Mouse (Mus musculus): ENCODE results near the gene Tubgcp6. TPM values are rescaled to one million over a fixed set of nuclear protein-coding genes. Genes with fewer than 3 reads are reported as not detected.

Gene Tubgcp6
- total RNA-seq, 1 experiment from 2014 or later: 18.1 TPM

- DNase-seq: no peak
These were observed 18.5 kb upstream of the Tubgcp6 start for GRCm38 (mm10) chr15:89141443-89141842.

DNA sequence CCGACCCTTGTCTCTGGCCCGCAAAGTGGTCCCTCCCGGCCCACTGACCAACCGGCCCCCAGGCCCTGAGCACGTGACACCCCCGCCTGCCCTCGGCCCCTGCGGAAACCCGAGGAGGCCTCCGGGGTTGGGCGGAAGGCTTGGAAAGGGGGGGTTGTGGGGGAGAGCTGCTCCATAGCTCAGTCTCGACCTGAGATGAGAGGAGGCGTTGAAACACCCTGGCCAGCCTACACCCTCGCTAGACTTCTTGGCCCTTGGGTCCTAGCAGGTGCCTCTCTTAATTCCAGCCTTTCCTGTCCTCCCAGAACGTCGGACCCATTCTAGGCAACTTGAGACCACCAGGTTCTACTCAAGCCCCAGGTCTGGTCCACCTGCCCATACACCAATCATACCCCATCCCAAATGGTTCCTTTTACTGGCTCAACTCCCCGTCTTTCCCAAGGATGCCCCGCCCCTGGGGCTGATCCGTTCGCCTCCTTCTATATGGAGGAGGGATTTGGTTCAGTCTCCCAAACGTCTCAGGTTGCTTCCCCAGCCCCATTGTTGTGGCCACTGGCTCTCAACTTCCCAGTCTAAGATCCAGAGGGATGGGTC is 17.8 kb upstream of the Tubgcp6 start, which contains the start of gene Mapk12:
Gene Mapk12, minus strand, starts transcription at position 45 of the 594 bp plus-strand sequence.
- DNase-seq: peak; percentile 44

DNA sequence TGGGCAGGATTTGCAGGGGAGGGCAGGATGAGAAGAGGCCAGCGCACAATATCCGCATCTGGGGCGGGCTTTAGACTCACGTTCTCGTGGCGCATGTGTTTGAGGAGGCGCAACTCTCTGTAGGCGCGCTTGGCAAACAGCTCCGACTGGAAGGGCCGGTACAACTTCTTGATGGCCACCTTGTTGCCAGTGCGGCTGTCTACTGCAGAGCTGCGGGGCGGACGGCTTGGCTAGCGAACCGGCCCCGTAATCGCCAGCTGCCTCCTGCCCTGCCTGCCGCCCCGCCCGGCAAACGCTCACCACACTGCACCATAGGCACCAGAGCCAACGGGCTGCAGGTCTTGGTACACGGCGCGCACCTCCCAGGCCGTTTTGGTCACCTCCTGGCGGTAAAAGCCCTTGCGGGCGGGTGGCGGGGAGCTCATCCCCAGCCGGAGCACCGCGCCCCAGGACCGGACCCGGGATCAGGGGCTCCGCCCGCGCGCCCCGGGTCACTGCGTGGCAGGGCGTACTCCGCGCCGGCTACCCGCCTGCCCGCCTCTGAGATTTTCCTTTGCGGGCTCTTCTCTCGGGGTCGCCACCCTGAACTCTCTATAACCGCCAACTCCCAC is 17.2 kb upstream of the Tubgcp6 start:
- no peak for DNase-seq

GRCm38 (mm10) chr15:89138531-89138930 is 15.6 kb upstream of the Tubgcp6 start:
- DNase-seq: no peak

DNA sequence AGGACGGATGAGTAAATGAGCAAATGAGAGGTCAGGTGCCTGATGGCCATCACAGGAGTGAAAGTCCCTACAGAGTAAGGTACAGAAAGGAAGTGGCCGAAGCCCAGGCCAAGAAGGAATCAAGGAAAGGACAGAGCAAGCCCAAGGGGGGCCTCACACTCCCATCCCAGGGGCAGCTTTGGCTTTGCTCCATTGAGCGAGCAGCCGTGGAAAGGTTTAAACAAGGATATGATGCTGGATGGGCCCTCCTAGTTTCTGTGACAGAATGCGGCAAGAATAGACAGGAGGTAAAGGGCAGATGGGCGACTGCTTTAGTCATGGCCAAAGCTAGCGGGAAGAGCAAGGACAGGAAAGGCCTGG is 15.1 kb upstream of the Tubgcp6 start:
- no peak for DNase-seq

GRCm38 (mm10) chr15:89137378-89138045 is 14.6 kb upstream of the Tubgcp6 start:
- no peak for DNase-seq

- no peak for DNase-seq
These were observed 13.7 kb upstream of the Tubgcp6 start for GRCm38 (mm10) chr15:89136461-89137155.

DNA sequence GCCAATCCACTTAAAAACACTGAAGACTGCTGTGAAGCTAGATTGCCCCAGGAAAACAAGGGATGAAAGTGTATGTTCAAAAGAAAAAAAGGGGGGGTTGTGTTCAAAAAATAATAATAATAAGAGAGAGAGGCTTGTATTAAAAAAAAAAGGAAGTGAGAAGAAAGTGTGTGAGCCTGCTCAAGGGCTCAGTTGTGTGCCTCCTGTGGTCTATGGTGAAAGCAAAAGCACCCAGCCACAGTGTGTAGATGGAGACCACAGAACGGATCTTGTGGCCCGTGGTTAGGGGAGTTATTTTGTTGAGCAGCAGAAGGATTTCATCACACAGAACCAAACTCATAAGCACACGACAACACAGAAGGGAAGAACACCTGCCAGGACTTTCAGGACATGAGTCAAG is 8.4 kb upstream of the Tubgcp6 start:
- DNase-seq: no peak

GRCm38 (mm10) chr15:89130245-89130644 is 7.3 kb upstream of the Tubgcp6 start:
- no peak for DNase-seq

DNA sequence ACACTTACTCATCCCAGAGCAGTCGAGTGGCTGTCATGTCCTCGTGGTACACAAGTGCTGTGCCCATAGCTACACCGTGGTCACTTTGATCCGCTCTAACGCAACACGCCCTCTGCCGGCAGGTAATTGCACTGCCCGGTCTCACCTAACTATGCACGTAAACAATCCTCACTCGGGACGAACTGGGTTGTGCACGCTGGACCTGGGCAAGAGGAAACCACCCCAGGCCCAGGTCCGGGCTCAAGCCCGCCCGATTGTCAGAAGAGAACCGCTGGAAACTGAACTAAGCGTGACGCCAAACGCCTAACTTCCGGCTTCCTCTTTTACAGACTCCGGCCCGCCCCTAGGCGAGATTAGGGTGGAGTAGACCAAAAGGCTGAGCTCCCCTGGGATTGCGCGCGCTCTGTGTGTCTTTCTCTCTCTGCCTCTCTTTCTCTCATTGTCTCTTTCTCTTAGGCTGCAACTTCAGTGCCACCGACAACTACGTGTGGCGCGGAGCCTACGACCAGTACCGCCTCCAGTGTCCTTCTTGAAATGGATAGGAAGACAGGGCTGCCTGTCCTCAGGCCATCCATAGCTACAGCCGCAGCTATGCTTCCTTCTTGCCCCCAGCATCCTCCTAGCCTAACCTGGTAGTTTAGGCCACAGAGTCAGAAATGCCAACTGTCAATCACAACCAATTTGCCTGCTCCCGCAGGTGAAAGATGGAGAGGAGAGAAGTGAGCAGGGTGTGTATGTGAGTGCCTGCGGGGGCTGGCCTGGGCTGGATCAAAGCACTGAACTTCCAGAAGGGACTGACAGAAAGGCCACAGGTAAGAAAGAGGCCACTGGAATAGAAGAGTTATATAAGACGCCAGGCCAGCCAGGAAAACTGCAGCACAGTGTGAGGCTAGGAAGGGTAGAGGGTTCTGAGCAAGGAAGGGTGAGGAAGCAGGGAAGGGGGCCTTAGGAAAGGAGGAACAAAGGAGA is 5.8 kb upstream of the Tubgcp6 start, which contains the start of gene Hdac10:
Gene Hdac10, minus strand, starts transcription at position 319 of the 969 bp plus-strand sequence.
- peak; percentile 78 for DNase-seq

- no peak for DNase-seq
These were observed 4.5 kb upstream of the Tubgcp6 start for GRCm38 (mm10) chr15:89127364-89127940.

DNA sequence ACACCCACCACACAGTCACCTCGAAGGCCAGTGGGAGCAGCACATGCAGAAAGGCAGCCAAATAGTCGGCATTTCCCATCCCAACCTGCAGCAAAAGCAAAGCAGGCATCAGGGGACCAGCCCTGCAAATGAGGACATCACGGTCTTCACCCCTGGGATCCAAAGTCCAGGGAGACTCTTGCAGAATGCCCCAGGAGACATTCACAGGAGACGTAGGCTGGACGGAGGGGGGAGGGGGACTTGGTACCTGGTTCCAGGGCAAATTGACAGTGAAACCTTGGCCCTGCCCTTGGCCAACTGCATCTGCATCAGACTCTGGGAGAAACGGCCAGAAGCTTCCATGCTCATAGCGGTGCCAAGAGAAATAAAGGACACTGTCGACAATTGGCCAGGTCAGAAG is 3.7 kb upstream of the Tubgcp6 start:
- no peak for DNase-seq

DNA sequence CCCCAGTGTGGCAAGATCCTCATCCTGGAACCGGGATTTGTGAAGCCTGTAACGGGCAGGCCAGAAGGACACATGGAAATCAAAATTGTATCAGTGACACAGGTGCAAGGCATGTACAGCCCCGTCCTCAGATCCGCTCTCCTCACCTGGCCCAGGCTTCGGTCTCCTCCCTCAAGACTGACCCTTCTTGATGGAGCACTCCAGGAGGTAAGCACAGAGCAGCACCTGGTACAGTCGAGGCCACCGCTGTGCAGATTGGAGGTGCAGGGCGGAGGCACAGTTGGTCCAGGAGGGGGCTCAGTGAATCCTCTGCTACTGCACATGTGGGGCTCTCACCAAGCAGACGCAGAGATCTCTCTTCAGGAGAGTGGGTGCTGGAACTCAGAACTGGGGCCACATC is 2.4 kb upstream of the Tubgcp6 start:
- DNase-seq: no peak

GRCm38 (mm10) chr15:89124312-89124711 is 1.4 kb upstream of the Tubgcp6 start:
- DNase-seq: no peak

GRCm38 (mm10) chr15:89123595-89123994 is 683 bp upstream of the Tubgcp6 start:
- peak; percentile 48 for DNase-seq

GRCm38 (mm10) chr15:89118007-89118406 is 4.9 kb downstream of the Tubgcp6 start:
- DNase-seq: no peak

GRCm38 (mm10) chr15:89110147-89110546 is 12.8 kb downstream of the Tubgcp6 start:
- peak; percentile 64 for DNase-seq

GRCm38 (mm10) chr15:89106976-89107375 is 15.9 kb downstream of the Tubgcp6 start:
- DNase-seq: no peak

GRCm38 (mm10) chr15:89106073-89106472 is 16.8 kb downstream of the Tubgcp6 start:
- DNase-seq: no peak

- no peak for DNase-seq
These were observed 18.5 kb downstream of the Tubgcp6 start for GRCm38 (mm10) chr15:89104425-89104824.

DNA sequence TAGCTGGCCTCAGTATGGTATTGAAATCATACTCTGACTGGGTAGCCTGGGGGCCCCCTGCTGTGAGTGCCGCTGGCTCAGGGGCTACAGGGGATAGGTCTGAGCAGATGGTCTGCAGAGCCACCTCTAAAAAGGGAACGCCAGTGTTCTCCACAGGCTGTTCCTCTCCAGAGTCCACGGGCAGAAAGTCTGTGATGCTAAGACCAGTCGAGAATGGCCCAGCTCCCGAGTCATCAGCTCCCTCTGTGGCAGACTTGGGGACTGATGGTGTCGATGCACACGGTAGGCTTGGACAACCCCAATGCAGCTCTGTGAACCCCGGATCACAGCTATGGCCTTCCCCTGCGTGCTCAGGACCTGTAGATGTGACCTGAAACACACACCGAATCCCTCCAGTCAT is 19.0 kb downstream of the Tubgcp6 start:
- DNase-seq: no peak

Data from adrenal gland, postnatal 25 days (tissue).